Mouse (Mus musculus) limb, embryonic 12.5 days (tissue): Measurements from ENCODE around the gene Tkfc. TPM values are rescaled to one million over a fixed set of nuclear protein-coding genes. Genes with fewer than 3 reads are reported as not detected.
"Not testable (repeated sequence)": the region's sequence is repeated elsewhere in the genome, so short reads cannot be mapped to it uniquely, and the experiment has no call there.

Experiments
- ATAC-seq: fragments of 200-750 bp; cut with Nextera tagmentation; 2 replicates; pipeline ENCODE4 v1.8.0; 2017; ENCODE audit warnings: low read depth, moderate TSS enrichment; ENCODE audit not compliant: insufficient number of reproducible peaks, insufficient read depth, low FRiP score, low TSS enrichment
- H3K27ac ChIP-seq: fragments of 300-500 bp; sonication (generic); 2 replicates; pipeline ENCODE4 v1.5.1; 2016; ENCODE audit warnings: mild to moderate bottlenecking, moderate library complexity
- H3K27me3 ChIP-seq: fragments of 300-500 bp; sonication (generic); 2 replicates; pipeline ENCODE4 v1.6.1; 2016; ENCODE audit warnings: mild to moderate bottlenecking, moderate library complexity
- H3K36me3 ChIP-seq: fragments of 300-500 bp; sonication (generic); 2 replicates; pipeline ENCODE4 v1.6.1; 2016; ENCODE audit warnings: mild to moderate bottlenecking, moderate library complexity
- H3K4me1 ChIP-seq: fragments of 300-500 bp; sonication (generic); replicated peaks from 2 replicates; pipeline ENCODE4 v1.6.1; 2016
- H3K4me2 ChIP-seq: fragments of 300-500 bp; sonication (generic); 2 replicates; pipeline ENCODE4 v1.6.1; 2016; ENCODE audit warnings: mild to moderate bottlenecking, moderate library complexity
- H3K4me3 ChIP-seq: fragments of 300-500 bp; sonication (generic); replicated peaks from 2 replicates; pipeline ENCODE4 v1.5.1; 2016; ENCODE audit warnings: mild to moderate bottlenecking
- H3K9ac ChIP-seq: fragments of 300-500 bp; sonication (generic); replicated peaks from 2 replicates; pipeline ENCODE4 v1.6.1; 2016; ENCODE audit warnings: mild to moderate bottlenecking, moderate library complexity
- H3K9me3 ChIP-seq: fragments of 300-500 bp; sonication (generic); 2 replicates; pipeline ENCODE4 v1.6.1; 2016; ENCODE audit warnings: mild to moderate bottlenecking, moderate library complexity
- WGBS: fragments of 180-500 bp; shearing (Covaris S2); methylation state at CpG from one replicate; pipeline ENCODE4 v1.1.7; 2016; 5-methylcytosine and 5-hydroxymethylcytosine counted together
- polyA plus RNA-seq: library from polyadenylated mRNA; unstranded; fragments of >200 nt; fragmentation: Nextera tagmentation; extraction: Ambion mirVana; gene quantifications from 2 replicates; pipeline ENCODE4 v1.2.1, GENCODE M21; 2016

Tkfc gene
- polyA plus RNA-seq, 1 experiment from 2014 or later: 17.4 TPM

GRCm38 (mm10) chr19:10557837-10558375 lies 47.5 kb downstream of the Tkfc start:
- WGBS: 74% methylated on average over 4 of the region's 4 CpGs
- ATAC-seq: not testable (repeated sequence)

GRCm38 (mm10) chr19:10557430-10557829 lies 48.0 kb downstream of the Tkfc start:
- Histone ChIP-seq H3K4me2 (no peak overlapping the region), H3K9me3 (no peaks in the 10 kb centered on the region), H3K27me3 (no peaks in the 10 kb centered on the region), H3K27ac (no peak overlapping the region), H3K4me3 (no peak overlapping the region), H3K36me3 (peaks cover 3% of the 10 kb centered on the region; the same call in 1 of the 2 replicates), H3K4me1 (peaks cover 16% of the 10 kb centered on the region), H3K9ac (no peak overlapping the region)
- no peak for ATAC-seq
- 74% methylated on average over 2 of the region's 2 CpGs for WGBS

More at GRCm38 (mm10) chr19:10557837-10558375, 47.5 kb downstream of the Tkfc start:
- not testable (repeated sequence) for H3K4me3 ChIP-seq, H3K36me3 ChIP-seq, H3K9me3 ChIP-seq, H3K27me3 ChIP-seq, H3K27ac ChIP-seq, H3K9ac ChIP-seq, H3K4me2 ChIP-seq
- peaks cover 16% of the 10 kb centered on the region for H3K4me1 ChIP-seq

GRCm38 (mm10) chr19:10557001-10557400 lies 48.5 kb downstream of the Tkfc start:
- Histone ChIP-seq H3K4me2 (no peak overlapping the region), H3K36me3 (peaks cover 7% of the 10 kb centered on the region; the same call in 1 of the 2 replicates), H3K4me3 (no peak overlapping the region), H3K27ac (no peak overlapping the region), H3K9me3 (no peaks in the 10 kb centered on the region), H3K9ac (no peak overlapping the region), H3K27me3 (no peaks in the 10 kb centered on the region), H3K4me1 (peaks cover 16% of the 10 kb centered on the region)
- WGBS: 66% methylated on average over 2 of the region's 2 CpGs
- no peak for ATAC-seq

DNA sequence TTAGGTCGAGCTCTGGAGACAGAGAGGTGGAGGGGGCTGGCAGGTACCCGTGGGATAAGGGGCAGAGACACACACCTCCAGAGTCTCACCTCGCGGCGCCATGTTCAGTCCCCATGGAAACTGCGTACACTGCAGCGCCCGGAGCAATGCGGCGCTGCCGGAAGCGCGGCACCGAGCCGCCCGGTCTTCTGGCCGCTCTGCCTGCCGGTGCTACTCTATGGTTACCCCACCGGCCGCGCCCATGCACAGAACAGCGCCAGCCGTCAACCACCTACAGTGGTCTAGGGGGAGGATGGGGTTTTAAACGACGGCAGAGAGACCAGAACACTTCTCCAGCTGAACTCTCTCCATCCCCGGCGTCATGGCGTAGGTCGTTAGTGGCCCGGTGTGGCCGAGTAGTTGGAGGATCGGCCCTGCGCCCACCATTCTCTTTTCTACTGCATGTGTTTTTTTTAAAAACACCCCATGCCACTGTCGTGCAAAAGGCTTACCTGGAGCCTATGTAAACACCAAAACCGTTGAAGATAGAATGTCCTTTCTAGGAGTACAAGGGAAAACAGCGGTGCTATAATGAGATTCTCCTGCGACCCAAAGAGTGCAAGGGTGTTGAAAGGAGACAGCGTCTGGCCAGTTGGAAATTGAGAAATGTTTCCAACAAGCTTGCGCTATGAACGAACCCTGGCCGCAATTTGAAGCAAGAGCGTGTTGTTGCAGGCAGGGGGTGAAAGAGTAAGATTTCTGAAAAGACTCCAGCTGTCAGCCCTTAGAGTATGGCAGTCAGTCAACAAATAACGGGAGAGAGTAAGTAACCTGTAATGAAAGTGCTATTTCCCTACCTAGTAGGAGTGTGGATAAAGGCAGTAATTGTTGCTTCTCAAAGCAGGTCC lies 49.6 kb downstream of the Tkfc start, which contains the start of gene Tmem216:
Gene Tmem216 (minus strand): TSS at position 615 of the 887 bp plus-strand sequence.
- peak within 1 kb of the TSS; percentile 81 for H3K27ac ChIP-seq
- H3K36me3 ChIP-seq: peaks cover 18% of the 10 kb centered on the region
- 2% methylated on average over 43 of the region's 43 CpGs for WGBS
- peak within 1 kb of the TSS; percentile 68 for H3K9ac ChIP-seq
- no peaks in the 10 kb centered on the region for H3K27me3 ChIP-seq
- no peaks in the 10 kb centered on the region for H3K9me3 ChIP-seq
- ATAC-seq: peak; percentile 97
- H3K4me3 ChIP-seq: peak within 1 kb of the TSS; percentile 63
- H3K4me2 ChIP-seq: peak within 1 kb of the TSS; percentile 77
- H3K4me1 ChIP-seq: peaks cover 16% of the 10 kb centered on the region

DNA sequence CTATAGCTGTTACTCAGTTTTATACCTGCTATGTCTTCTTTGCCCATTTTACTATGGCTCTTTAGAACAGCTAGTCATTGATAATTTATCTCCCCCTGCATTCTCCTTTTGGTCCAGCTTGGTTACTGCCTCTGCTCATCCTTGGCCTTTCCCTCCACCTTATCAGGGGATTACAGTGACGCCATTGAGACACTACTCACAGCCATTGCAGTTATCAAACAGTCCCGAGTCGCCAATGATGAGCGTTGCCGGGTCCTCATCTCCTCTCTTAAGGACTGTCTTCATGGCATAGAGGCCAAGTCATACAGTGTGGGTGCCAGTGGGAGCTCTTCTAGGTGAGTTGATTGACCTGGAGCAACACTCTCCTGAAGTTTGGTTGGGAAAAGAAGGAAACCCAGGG lies 66.0 kb downstream of the Tkfc start:
- no peaks in the 10 kb centered on the region for H3K4me1 ChIP-seq
- no peak for ATAC-seq
- no peaks in the 10 kb centered on the region for H3K27me3 ChIP-seq
- H3K9ac ChIP-seq: no peak overlapping the region
- H3K4me2 ChIP-seq: no peak overlapping the region
- no peaks in the 10 kb centered on the region for H3K9me3 ChIP-seq
- no peak overlapping the region for H3K4me3 ChIP-seq
- WGBS: 94% methylated on average over 5 of the region's 5 CpGs
- H3K27ac ChIP-seq: no peak overlapping the region
- peaks cover 94% of the 10 kb centered on the region for H3K36me3 ChIP-seq

Other genes starting within 250 kb of the Tkfc start
- 0.33 and 0.84 TPM in 2 replicates for gene Syt7, start 216.6 kb downstream of the Tkfc start, polyA plus RNA-seq
- gene Lrrc10b, start 148.2 kb downstream of the Tkfc start, polyA plus RNA-seq: 0.10 and 0.26 TPM in 2 replicates
- not detected in 2 replicates for gene Ppp1r32, start 122.7 kb downstream of the Tkfc start, polyA plus RNA-seq
- gene Cpsf7, start 80.4 kb downstream of the Tkfc start, polyA plus RNA-seq: 49.1 and 54.9 TPM in 2 replicates
- 59.3 and 60.7 TPM in 2 replicates for gene Sdhaf2, start 79.5 kb downstream of the Tkfc start, polyA plus RNA-seq
- 63.1 and 69.0 TPM in 2 replicates for gene Tmem216, start 49.4 kb downstream of the Tkfc start, polyA plus RNA-seq
- gene Cyb561a3, start 28.5 kb downstream of the Tkfc start, polyA plus RNA-seq: 17.0 and 18.0 TPM in 2 replicates
- 38.9 and 43.3 TPM in 2 replicates for gene Tmem138, start 28.3 kb downstream of the Tkfc start, polyA plus RNA-seq
- 467 and 486 TPM in 2 replicates for gene Ddb1, start 327 bp downstream of the Tkfc start, polyA plus RNA-seq
- gene Vwce, start 28.6 kb upstream of the Tkfc start, polyA plus RNA-seq: 2.9 and 3.5 TPM in 2 replicates
- gene Pga5, start 72.4 kb upstream of the Tkfc start, polyA plus RNA-seq: not detected in 2 replicates
- gene Vps37c, start 83.1 kb upstream of the Tkfc start, polyA plus RNA-seq: 27.6 and 33.4 TPM in 2 replicates
- 0.10 and 0.18 TPM in 2 replicates for gene Cd5, start 133.3 kb upstream of the Tkfc start, polyA plus RNA-seq
- gene Cd6, start 224.4 kb upstream of the Tkfc start, polyA plus RNA-seq: not detected in 2 replicates
- gene Slc15a3, start 234.1 kb upstream of the Tkfc start, polyA plus RNA-seq: 0.23 and 0.44 TPM in 2 replicates